Mouse (Mus musculus) lung, embryonic 16.5 days (tissue): ENCODE measurements around the gene Slc22a15. TPM values are rescaled to one million over a fixed set of nuclear protein-coding genes. Genes with fewer than 3 reads are reported as not detected.
"Not testable (repeated sequence)": the region's sequence is repeated elsewhere in the genome, so short reads cannot be mapped to it uniquely, and the experiment has no call there.

Experiments
- ATAC-seq: fragments of 200-750 bp; cut with Nextera tagmentation; 2 replicates; pipeline ENCODE4 v1.8.0; 2017; ENCODE audit warnings: low read depth, mild to moderate bottlenecking, moderate library complexity
- H3K27ac ChIP-seq: fragments of 300-500 bp; sonication (generic); 2 replicates; pipeline ENCODE4 v1.5.1; 2014; ENCODE audit warnings: mild to moderate bottlenecking, control low read depth, low read length
- H3K27me3 ChIP-seq: fragments of 300-500 bp; sonication (generic); 2 replicates; pipeline ENCODE4 v1.6.1; 2014; ENCODE audit warnings: low read depth, low read length, mixed read lengths; ENCODE audit not compliant: control insufficient read depth, insufficient read depth
- H3K36me3 ChIP-seq: fragments of 300-500 bp; sonication (generic); 2 replicates; pipeline ENCODE4 v1.6.1; 2014; ENCODE audit warnings: low read length; ENCODE audit not compliant: control insufficient read depth, insufficient read depth
- H3K4me1 ChIP-seq: fragments of 300-500 bp; sonication (generic); replicated peaks from 2 replicates; pipeline ENCODE4 v1.6.1; 2014; ENCODE audit warnings: low read length, mixed read lengths; ENCODE audit not compliant: control insufficient read depth, insufficient read depth
- H3K4me2 ChIP-seq: fragments of 300-500 bp; sonication (generic); 2 replicates; pipeline ENCODE4 v1.6.1; 2014; ENCODE audit warnings: low read depth, low read length, control low read depth
- H3K4me3 ChIP-seq: fragments of 300-500 bp; sonication (generic); 2 replicates; pipeline ENCODE4 v1.5.1; 2014; ENCODE audit warnings: mild to moderate bottlenecking, low read length, control low read depth
- H3K9ac ChIP-seq: fragments of 300-500 bp; sonication (generic); 2 replicates; pipeline ENCODE4 v1.6.1; 2014; ENCODE audit warnings: low read length, control low read depth
- H3K9me3 ChIP-seq: fragments of 300-500 bp; sonication (generic); 2 replicates; pipeline ENCODE4 v1.6.1; 2016; ENCODE audit warnings: low read length; ENCODE audit not compliant: control insufficient read depth
- WGBS: fragments of 180-500 bp; shearing (Covaris S2); extraction: QIAGEN DNeasy Blood & Tissue Kit; methylation state at CpG from one replicate; pipeline ENCODE4 v1.1.7; 2014; 5-methylcytosine and 5-hydroxymethylcytosine counted together
- polyA plus RNA-seq: library from polyadenylated mRNA; unstranded; fragments of >200 nt; fragmentation: Nextera tagmentation; extraction: Ambion mirVana; gene quantifications from 2 replicates; pipeline ENCODE4 v1.2.1, GENCODE M21; 2015

Gene Slc22a15
- polyA plus RNA-seq, 1 experiment from 2014 or later: 3.7 TPM

- peak overlapping the region; percentile 19 for H3K4me3 ChIP-seq
Measured at GRCm38 (mm10) chr3:101836532-101836931, 87.7 kb downstream of the Slc22a15 start.

GRCm38 (mm10) chr3:101836045-101836444 is 88.2 kb downstream of the Slc22a15 start:
- Histone ChIP-seq H3K9ac (peak overlapping the region; percentile 39), H3K4me3 (peak overlapping the region; percentile 19), H3K27me3 (no peaks in the 10 kb centered on the region), H3K4me2 (peak overlapping the region; percentile 41), H3K27ac (no peak overlapping the region), H3K9me3 (peaks cover 4% of the 10 kb centered on the region; the same call in 1 of the 2 replicates), H3K36me3 (no peaks in the 10 kb centered on the region), H3K4me1 (peaks cover 13% of the 10 kb centered on the region)
- WGBS: 2% methylated on average over 8 of the region's 8 CpGs
- ATAC-seq: peak; percentile 98

More at GRCm38 (mm10) chr3:101836532-101836931, 87.7 kb downstream of the Slc22a15 start:
- Histone ChIP-seq H3K4me2 (peak overlapping the region; percentile 41), H3K4me1 (peaks cover 12% of the 10 kb centered on the region), H3K36me3 (no peaks in the 10 kb centered on the region), H3K27ac (no peak overlapping the region), H3K9me3 (peaks cover 4% of the 10 kb centered on the region; the same call in 1 of the 2 replicates), H3K27me3 (no peaks in the 10 kb centered on the region), H3K9ac (peak overlapping the region; percentile 39; the same call in 1 of the 2 replicates)
- WGBS: 63% methylated on average over 5 of the region's 5 CpGs
- ATAC-seq: no peak

GRCm38 (mm10) chr3:101831189-101831858 is 92.9 kb downstream of the Slc22a15 start:
- Histone ChIP-seq H3K9ac (no peak overlapping the region), H3K4me2 (no peak overlapping the region), H3K4me3 (no peak overlapping the region), H3K9me3 (no peaks in the 10 kb centered on the region), H3K36me3 (no peaks in the 10 kb centered on the region), H3K27me3 (no peaks in the 10 kb centered on the region), H3K4me1 (peaks cover 12% of the 10 kb centered on the region), H3K27ac (no peak overlapping the region)
- WGBS: 27% methylated on average over 10 of the region's 10 CpGs
- ATAC-seq: peak; percentile 42; the same call in 1 of the 2 replicates

GRCm38 (mm10) chr3:101829881-101830616 is 94.2 kb downstream of the Slc22a15 start:
- Histone ChIP-seq H3K4me2 (no peak overlapping the region), H3K4me1 (peaks cover 4% of the 10 kb centered on the region), H3K27ac (no peak overlapping the region), H3K9me3 (no peaks in the 10 kb centered on the region), H3K36me3 (no peaks in the 10 kb centered on the region), H3K4me3 (no peak overlapping the region), H3K27me3 (no peaks in the 10 kb centered on the region), H3K9ac (no peak overlapping the region)
- 70% methylated on average over 10 of the region's 10 CpGs for WGBS
- ATAC-seq: no peak

GRCm38 (mm10) chr3:101828595-101828994 is 95.7 kb downstream of the Slc22a15 start:
- Histone ChIP-seq H3K9ac (no peak overlapping the region), H3K4me2 (no peak overlapping the region), H3K27ac (no peak overlapping the region), H3K9me3 (no peaks in the 10 kb centered on the region), H3K27me3 (no peaks in the 10 kb centered on the region), H3K4me1 (peaks cover 4% of the 10 kb centered on the region), H3K36me3 (no peaks in the 10 kb centered on the region), H3K4me3 (no peak overlapping the region)
- no peak for ATAC-seq
- WGBS: 41% methylated on average over 3 of the region's 3 CpGs

- Histone ChIP-seq H3K27ac (no peak overlapping the region), H3K9me3 (no peaks in the 10 kb centered on the region), H3K9ac (no peak overlapping the region), H3K4me1 (peaks cover 4% of the 10 kb centered on the region), H3K4me3 (no peak overlapping the region), H3K4me2 (no peak overlapping the region), H3K27me3 (no peaks in the 10 kb centered on the region), H3K36me3 (no peaks in the 10 kb centered on the region)
- ATAC-seq: no peak
- WGBS: 79% methylated on average over 6 of the region's 6 CpGs
Measured at GRCm38 (mm10) chr3:101827220-101827715, 97.0 kb downstream of the Slc22a15 start.

GRCm38 (mm10) chr3:101824338-101824737 is 99.9 kb downstream of the Slc22a15 start:
- no peak for ATAC-seq
- no peak overlapping the region for H3K9ac ChIP-seq

GRCm38 (mm10) chr3:101822052-101822451 is 102.2 kb downstream of the Slc22a15 start:
- H3K4me2 ChIP-seq: no peak overlapping the region
- no peaks in the 10 kb centered on the region for H3K36me3 ChIP-seq
- no peak overlapping the region for H3K4me3 ChIP-seq
- H3K9ac ChIP-seq: no peak overlapping the region
- no peak overlapping the region for H3K27ac ChIP-seq
- no peaks in the 10 kb centered on the region for H3K27me3 ChIP-seq
- no peak for ATAC-seq
- WGBS: 73% methylated on average over 5 of the region's 5 CpGs
- H3K4me1 ChIP-seq: no peaks in the 10 kb centered on the region
- H3K9me3 ChIP-seq: no peaks in the 10 kb centered on the region

More at GRCm38 (mm10) chr3:101824338-101824737, 99.9 kb downstream of the Slc22a15 start:
- H3K4me1 ChIP-seq: no peaks in the 10 kb centered on the region; the same call in 1 of the 2 replicates
- H3K27ac ChIP-seq: no peak overlapping the region
- WGBS: 79% methylated on average over 9 of the region's 9 CpGs
- H3K4me2 ChIP-seq: no peak overlapping the region
- no peaks in the 10 kb centered on the region for H3K27me3 ChIP-seq
- H3K36me3 ChIP-seq: no peaks in the 10 kb centered on the region
- H3K9me3 ChIP-seq: no peaks in the 10 kb centered on the region
- H3K4me3 ChIP-seq: no peak overlapping the region

GRCm38 (mm10) chr3:101820708-101821107 is 103.5 kb downstream of the Slc22a15 start:
- not testable (repeated sequence) for H3K36me3 ChIP-seq, H3K27ac ChIP-seq, H3K9me3 ChIP-seq, H3K4me1 ChIP-seq, H3K4me3 ChIP-seq, ATAC-seq, H3K27me3 ChIP-seq, H3K4me2 ChIP-seq, H3K9ac ChIP-seq
- 81% methylated on average over 3 of the region's 3 CpGs for WGBS
